Mouse (Mus musculus) hindbrain, embryonic 14.5 days (tissue): ENCODE measurements around the gene Fam131a. TPM values are rescaled to one million over a fixed set of nuclear protein-coding genes. Genes with fewer than 3 reads are reported as not detected.

Experiments used
- ATAC-seq: fragments of 200-750 bp; cut with Nextera tagmentation; 2 replicates; pipeline ENCODE4 v1.8.0; 2017; ENCODE audit warnings: moderate number of reproducible peaks, mild to moderate bottlenecking, moderate TSS enrichment, moderate library complexity; ENCODE audit not compliant: low FRiP score
- DNase-seq: peaks from one replicate; pipeline ENCODE4 v3.0.0-alpha.2; 2015; ENCODE audit warnings: low spot score
- H3K27ac ChIP-seq: fragments of 300-500 bp; sonication (generic); 2 replicates; pipeline ENCODE4 v1.5.1; 2014; ENCODE audit warnings: mild to moderate bottlenecking, moderate library complexity
- H3K27me3 ChIP-seq: fragments of 300-500 bp; sonication (generic); 2 replicates; pipeline ENCODE4 v1.6.1; 2014; ENCODE audit warnings: mild to moderate bottlenecking, low read length, mixed read lengths; ENCODE audit not compliant: control insufficient read depth, insufficient read depth
- H3K36me3 ChIP-seq: fragments of 300-500 bp; sonication (generic); replicated peaks from 2 replicates; pipeline ENCODE4 v1.6.1; 2014; ENCODE audit not compliant: control insufficient read depth, insufficient read depth
- H3K4me1 ChIP-seq: fragments of 300-500 bp; sonication (generic); replicated peaks from 2 replicates; pipeline ENCODE4 v1.6.1; 2014; ENCODE audit warnings: antibody characterized with exemption, low read length, mixed read lengths; ENCODE audit not compliant: control insufficient read depth, insufficient read depth
- H3K4me2 ChIP-seq: fragments of 300-500 bp; sonication (generic); replicated peaks from 2 replicates; pipeline ENCODE4 v1.6.1; 2014; ENCODE audit warnings: mild to moderate bottlenecking, moderate library complexity
- H3K4me3 ChIP-seq: fragments of 300-500 bp; sonication (generic); replicated peaks from 2 replicates; pipeline ENCODE4 v1.5.1; 2014; ENCODE audit warnings: mild to moderate bottlenecking, low read length
- H3K9ac ChIP-seq: fragments of 300-500 bp; sonication (generic); 2 replicates; pipeline ENCODE4 v1.6.1; 2014
- H3K9me3 ChIP-seq: fragments of 300-500 bp; sonication (generic); 2 replicates; pipeline ENCODE4 v1.6.1; 2016; ENCODE audit warnings: low read length; ENCODE audit not compliant: control insufficient read depth
- WGBS: fragments of 180-500 bp; shearing (Covaris S2); extraction: QIAGEN DNeasy Blood & Tissue Kit; methylation state at CpG from one replicate; pipeline ENCODE4 v1.1.7; 2014; 5-methylcytosine and 5-hydroxymethylcytosine counted together
- polyA plus RNA-seq: library from polyadenylated mRNA; unstranded; fragments of >200 nt; fragmentation: Nextera tagmentation; extraction: Ambion mirVana; gene quantifications from 2 replicates; pipeline ENCODE4 v1.2.1, GENCODE M21; 2014

The Fam131a gene
- polyA plus RNA-seq, 1 experiment from 2014 or later, result 41.8 TPM

GRCm38 (mm10) chr16:20722736-20723135 lies 29.7 kb downstream of the Fam131a start:
- Histone ChIP-seq H3K36me3 (peaks cover 34% of the 10 kb centered on the region), H3K4me2 (no peak overlapping the region), H3K27ac (no peak overlapping the region), H3K9ac (no peak overlapping the region), H3K4me3 (no peak overlapping the region), H3K9me3 (no peaks in the 10 kb centered on the region), H3K27me3 (no peaks in the 10 kb centered on the region), H3K4me1 (peaks cover 9% of the 10 kb centered on the region)
- ATAC-seq, result no peak
- DNase-seq, result no peak
- WGBS, result 83% methylated on average over 4 of the region's 4 CpGs

- no peak overlapping the region for H3K9ac ChIP-seq
- WGBS, result 75% methylated on average over 4 of the region's 4 CpGs
- H3K27me3 ChIP-seq, result no peaks in the 10 kb centered on the region
- DNase-seq, result no peak
- H3K36me3 ChIP-seq, result peaks cover 34% of the 10 kb centered on the region
- ATAC-seq, result no peak
- no peak overlapping the region for H3K4me2 ChIP-seq
- peaks cover 9% of the 10 kb centered on the region for H3K4me1 ChIP-seq
- no peak overlapping the region for H3K27ac ChIP-seq
- H3K4me3 ChIP-seq, result no peak overlapping the region
- no peaks in the 10 kb centered on the region for H3K9me3 ChIP-seq
These were observed 30.2 kb downstream of the Fam131a start for GRCm38 (mm10) chr16:20723247-20723646.

GRCm38 (mm10) chr16:20724338-20724748 lies 31.3 kb downstream of the Fam131a start:
- ATAC-seq (peak; percentile 71), DNase-seq (peak; percentile 64)
- no peaks in the 10 kb centered on the region for H3K9me3 ChIP-seq
- 0 out of 2 replicates have a peak, but pooled peaks cover 2% of the 10 kb centered on the region for H3K4me1 ChIP-seq
- no peak overlapping the region for H3K4me3 ChIP-seq
- H3K27ac ChIP-seq, result no peak overlapping the region
- 33% methylated on average over 5 of the region's 5 CpGs for WGBS
- no peak overlapping the region for H3K9ac ChIP-seq
- H3K27me3 ChIP-seq, result no peaks in the 10 kb centered on the region
- H3K36me3 ChIP-seq, result peaks cover 34% of the 10 kb centered on the region
- H3K4me2 ChIP-seq, result no peak overlapping the region

- no peak for ATAC-seq
- Histone ChIP-seq H3K27me3 (no peaks in the 10 kb centered on the region), H3K4me2 (no peak overlapping the region), H3K9me3 (no peaks in the 10 kb centered on the region), H3K9ac (no peak overlapping the region), H3K4me1 (0 out of 2 replicates have a peak, but pooled peaks cover 2% of the 10 kb centered on the region), H3K4me3 (no peak overlapping the region), H3K36me3 (peaks cover 25% of the 10 kb centered on the region), H3K27ac (no peak overlapping the region)
- no peak for DNase-seq
- WGBS, result 81% methylated on average over 7 of the region's 7 CpGs
These were observed 32.3 kb downstream of the Fam131a start for GRCm38 (mm10) chr16:20725321-20725720.

GRCm38 (mm10) chr16:20725750-20726149 lies 32.7 kb downstream of the Fam131a start:
- WGBS, result 81% methylated on average over 4 of the region's 4 CpGs
- DNase-seq (no peak), ATAC-seq (no peak)
- Histone ChIP-seq H3K27me3 (no peaks in the 10 kb centered on the region), H3K4me3 (no peak overlapping the region), H3K4me1 (0 out of 2 replicates have a peak, but pooled peaks cover 2% of the 10 kb centered on the region), H3K9ac (no peak overlapping the region), H3K27ac (no peak overlapping the region), H3K4me2 (no peak overlapping the region), H3K36me3 (peaks cover 21% of the 10 kb centered on the region), H3K9me3 (no peaks in the 10 kb centered on the region)

- H3K36me3 ChIP-seq, result peaks cover 15% of the 10 kb centered on the region
- no peak overlapping the region for H3K27ac ChIP-seq
- ATAC-seq, result no peak
- no peaks in the 10 kb centered on the region for H3K27me3 ChIP-seq
- DNase-seq, result no peak
- 67% methylated on average over 1 of the region's 1 CpGs for WGBS
- H3K9ac ChIP-seq, result no peak overlapping the region
- 0 out of 2 replicates have a peak, but pooled peaks cover 2% of the 10 kb centered on the region for H3K4me1 ChIP-seq
- no peaks in the 10 kb centered on the region for H3K9me3 ChIP-seq
- no peak overlapping the region for H3K4me2 ChIP-seq
- no peak overlapping the region for H3K4me3 ChIP-seq
These were observed 33.3 kb downstream of the Fam131a start for GRCm38 (mm10) chr16:20726384-20726783.

GRCm38 (mm10) chr16:20730293-20730711 lies 37.3 kb downstream of the Fam131a start:
- H3K4me3 ChIP-seq, result no peak overlapping the region
- H3K27ac ChIP-seq, result no peak overlapping the region
- peaks cover 16% of the 10 kb centered on the region for H3K4me1 ChIP-seq
- H3K9ac ChIP-seq, result no peak overlapping the region
- ATAC-seq (no peak), DNase-seq (no peak)
- H3K4me2 ChIP-seq, result no peak overlapping the region
- no peaks in the 10 kb centered on the region for H3K36me3 ChIP-seq
- peaks cover 9% of the 10 kb centered on the region for H3K27me3 ChIP-seq
- no peaks in the 10 kb centered on the region for H3K9me3 ChIP-seq
- WGBS, result 48% methylated on average over 5 of the region's 5 CpGs

GRCm38 (mm10) chr16:20731688-20732087 lies 38.6 kb downstream of the Fam131a start:
- Histone ChIP-seq H3K4me2 (0 out of 2 replicates have a peak overlapping the region, but pooled peaks have one; percentile 87), H3K27ac (no peak overlapping the region), H3K27me3 (peaks cover 10% of the 10 kb centered on the region), H3K36me3 (0 out of 2 replicates have a peak, but pooled peaks cover 7% of the 10 kb centered on the region), H3K9ac (no peak overlapping the region), H3K9me3 (no peaks in the 10 kb centered on the region), H3K4me3 (no peak overlapping the region), H3K4me1 (peaks cover 16% of the 10 kb centered on the region)
- ATAC-seq (no peak; the same call in 1 of the 2 replicates), DNase-seq (no peak)
- WGBS, result 60% methylated on average over 5 of the region's 5 CpGs

GRCm38 (mm10) chr16:20732251-20732924 lies 39.3 kb downstream of the Fam131a start:
- Histone ChIP-seq H3K4me2 (peak overlapping the region; percentile 87), H3K9me3 (no peaks in the 10 kb centered on the region), H3K4me3 (peak overlapping the region; percentile 81), H3K27ac (peak overlapping the region; percentile 83), H3K9ac (peak overlapping the region; percentile 89), H3K4me1 (peaks cover 16% of the 10 kb centered on the region), H3K36me3 (0 out of 2 replicates have a peak, but pooled peaks cover 13% of the 10 kb centered on the region), H3K27me3 (peaks cover 10% of the 10 kb centered on the region)
- DNase-seq, result peak; percentile 46
- peak; percentile 63 for ATAC-seq
- WGBS, result 0% methylated on average over 26 of the region's 30 CpGs
